Mouse (Mus musculus) kidney, postnatal 14 days (tissue): ENCODE results near the gene Pkd1l3.
A peak's percentile ranks its signal among the peaks of the same experiment; 100 is the strongest.

Source experiments
- DNase-seq: peaks from one replicate; pipeline ENCODE4 v3.0.0; 2022; ENCODE audit warnings: mixed read lengths

The Pkd1l3 gene

GRCm38 (mm10) chr8:109635146-109635545 lies 20.8 kb downstream of the Pkd1l3 start:
- no peak for DNase-seq

GRCm38 (mm10) chr8:109638851-109639250 lies 24.5 kb downstream of the Pkd1l3 start:
- DNase-seq = no peak

GRCm38 (mm10) chr8:109640410-109640809 lies 26.1 kb downstream of the Pkd1l3 start:
- no peak for DNase-seq

- DNase-seq = no peak
Measured at GRCm38 (mm10) chr8:109641236-109641635, 26.9 kb downstream of the Pkd1l3 start.

GRCm38 (mm10) chr8:109647331-109647730 lies 33.0 kb downstream of the Pkd1l3 start:
- DNase-seq = no peak

GRCm38 (mm10) chr8:109648469-109648868 lies 34.2 kb downstream of the Pkd1l3 start:
- DNase-seq = no peak

- no peak for DNase-seq
Measured at GRCm38 (mm10) chr8:109650801-109651200, 36.5 kb downstream of the Pkd1l3 start.

GRCm38 (mm10) chr8:109656860-109657259 lies 42.5 kb downstream of the Pkd1l3 start:
- DNase-seq = no peak

GRCm38 (mm10) chr8:109662328-109662727 lies 48.0 kb downstream of the Pkd1l3 start:
- DNase-seq = no peak

- DNase-seq = no peak
Measured at GRCm38 (mm10) chr8:109666616-109667015, 52.3 kb downstream of the Pkd1l3 start.

GRCm38 (mm10) chr8:109672656-109673055 lies 58.3 kb downstream of the Pkd1l3 start:
- no peak for DNase-seq

GRCm38 (mm10) chr8:109673596-109673995 lies 59.3 kb downstream of the Pkd1l3 start:
- DNase-seq = peak; percentile 42

GRCm38 (mm10) chr8:109675896-109676643 lies 61.8 kb downstream of the Pkd1l3 start:
- DNase-seq = no peak

GRCm38 (mm10) chr8:109681535-109681934 lies 67.2 kb downstream of the Pkd1l3 start:
- no peak for DNase-seq

GRCm38 (mm10) chr8:109682120-109682519 lies 67.8 kb downstream of the Pkd1l3 start:
- no peak for DNase-seq

GRCm38 (mm10) chr8:109687248-109687647 lies 72.9 kb downstream of the Pkd1l3 start:
- no peak for DNase-seq

- DNase-seq = no peak
Measured at GRCm38 (mm10) chr8:109691769-109692168, 77.5 kb downstream of the Pkd1l3 start.

GRCm38 (mm10) chr8:109692443-109693145 lies 78.3 kb downstream of the Pkd1l3 start:
- no peak for DNase-seq

GRCm38 (mm10) chr8:109693146-109693900 lies 79.0 kb downstream of the Pkd1l3 start, which contains the start of gene Ist1:
Gene Ist1 (minus strand): TSS chr8:109693260.
- DNase-seq = peak; percentile 99

- no peak for DNase-seq
Measured at GRCm38 (mm10) chr8:109694154-109694553, 79.8 kb downstream of the Pkd1l3 start.

- DNase-seq = no peak
Measured at GRCm38 (mm10) chr8:109697754-109698153, 83.4 kb downstream of the Pkd1l3 start.

- no peak for DNase-seq
Measured at GRCm38 (mm10) chr8:109698477-109698876, 84.2 kb downstream of the Pkd1l3 start.

GRCm38 (mm10) chr8:109704565-109705319 lies 90.4 kb downstream of the Pkd1l3 start:
- no peak for DNase-seq
